Mouse (Mus musculus): ENCODE data around the gene Tmem213.

Tmem213 gene

GRCm38 (mm10) chr6:38159576-38159975 lies 50.5 kb downstream of the Tmem213 start:
- no peak for DNase-seq

GRCm38 (mm10) chr6:38160102-38160501 lies 51.0 kb downstream of the Tmem213 start:
- DNase-seq = peak; percentile 97

GRCm38 (mm10) chr6:38160556-38160955 lies 51.5 kb downstream of the Tmem213 start:
- no peak for DNase-seq

- DNase-seq = no peak
These were observed 53.9 kb downstream of the Tmem213 start for GRCm38 (mm10) chr6:38162825-38163504.

GRCm38 (mm10) chr6:38164705-38165104 lies 55.6 kb downstream of the Tmem213 start:
- DNase-seq = no peak

GRCm38 (mm10) chr6:38165385-38165784 lies 56.3 kb downstream of the Tmem213 start:
- DNase-seq = no peak
